Mouse (Mus musculus): ENCODE measurements around the gene Cacnb2.

GRCm38 (mm10) chr2:14850831-14851230 is 247.9 kb downstream of the Cacnb2 start:
- TF ChIP-seq CTCF (IDR thresholded peaks at IDR 0.05; ENCODE audit: borderline replicate concordance, insufficient read depth, low read depth, low read length) (no peak), POLR2A (IDR thresholded peaks at IDR 0.05; ENCODE audit: borderline replicate concordance, insufficient read depth, low read length) (no peak)

Data from cerebellum, adult 2 months (tissue).